Mouse (Mus musculus) heart, embryonic 15.5 days (tissue): ENCODE data around the gene Clca3a1. TPM values are rescaled to one million over a fixed set of nuclear protein-coding genes. Genes with fewer than 3 reads are reported as not detected.

Experiments used
- ATAC-seq: fragments of 200-750 bp; cut with Nextera tagmentation; replicated peaks from 2 replicates; pipeline ENCODE4 v1.8.0; 2017; ENCODE audit warnings: low read depth, moderate TSS enrichment; ENCODE audit not compliant: insufficient number of reproducible peaks, insufficient read depth, low FRiP score
- H3K27ac ChIP-seq: fragments of 300-500 bp; sonication (generic); 2 replicates; pipeline ENCODE4 v1.5.1; 2015; ENCODE audit warnings: mild to moderate bottlenecking, inconsistent platforms
- H3K27me3 ChIP-seq: fragments of 300-500 bp; sonication (generic); 2 replicates; pipeline ENCODE4 v1.6.1; 2015; ENCODE audit warnings: inconsistent platforms
- H3K36me3 ChIP-seq: fragments of 300-500 bp; sonication (generic); 2 replicates; pipeline ENCODE4 v1.6.1; 2015; ENCODE audit warnings: mild to moderate bottlenecking, inconsistent platforms
- H3K4me1 ChIP-seq: fragments of 300-500 bp; sonication (generic); replicated peaks from 2 replicates; pipeline ENCODE4 v1.6.1; 2015; ENCODE audit warnings: inconsistent platforms
- H3K4me2 ChIP-seq: fragments of 300-500 bp; sonication (generic); 2 replicates; pipeline ENCODE4 v1.6.1; 2015; ENCODE audit warnings: inconsistent platforms, mild to moderate bottlenecking, moderate library complexity
- H3K4me3 ChIP-seq: fragments of 300-500 bp; sonication (generic); 2 replicates; pipeline ENCODE4 v1.5.1; 2015; ENCODE audit warnings: mild to moderate bottlenecking, inconsistent platforms
- H3K9ac ChIP-seq: fragments of 300-500 bp; sonication (generic); 2 replicates; pipeline ENCODE4 v1.6.1; 2015; ENCODE audit warnings: mild to moderate bottlenecking, inconsistent platforms
- H3K9me3 ChIP-seq: fragments of 300-500 bp; sonication (generic); replicated peaks from 2 replicates; pipeline ENCODE4 v1.6.1; 2016; ENCODE audit warnings: inconsistent platforms
- WGBS: fragments of 180-500 bp; shearing (Covaris S2); methylation state at CpG from one replicate; pipeline ENCODE4 v1.1.7; 2015; ENCODE audit warnings: mixed read lengths; 5-methylcytosine and 5-hydroxymethylcytosine counted together
- polyA plus RNA-seq: library from polyadenylated mRNA; unstranded; fragments of >200 nt; fragmentation: Nextera tagmentation; extraction: Ambion mirVana; gene quantifications from 2 replicates; pipeline ENCODE4 v1.2.1, GENCODE M21; 2015

The Clca3a1 gene
- polyA plus RNA-seq, 1 experiment from 2014 or later, result 17.3 TPM

DNA sequence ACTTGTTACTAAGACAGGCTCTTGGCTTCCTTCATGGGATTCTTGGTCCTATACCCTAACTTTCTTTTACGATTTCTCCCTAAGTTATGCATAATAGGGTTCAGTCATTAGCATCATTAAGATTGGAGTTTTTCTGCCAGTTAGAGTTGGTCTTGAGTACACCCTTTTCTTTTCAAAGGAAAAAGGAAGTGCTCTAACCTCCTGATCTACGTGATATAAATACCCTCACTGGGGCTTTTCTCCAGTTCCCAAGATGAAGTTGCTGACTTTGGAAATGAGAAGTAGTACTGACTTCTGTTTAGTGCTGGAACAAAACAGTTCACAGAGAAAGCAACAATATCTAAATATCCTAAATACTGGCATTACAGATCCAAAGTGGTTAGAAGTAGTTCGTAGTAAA lies 62.8 kb downstream of the Clca3a1 start:
- WGBS, result 74% methylated on average over 3 of the region's 3 CpGs
- Histone ChIP-seq H3K9ac (no peak overlapping the region), H3K9me3 (no peaks in the 10 kb centered on the region), H3K27me3 (no peaks in the 10 kb centered on the region), H3K36me3 (peaks cover 67% of the 10 kb centered on the region), H3K4me2 (no peak overlapping the region), H3K27ac (no peak overlapping the region), H3K4me3 (no peak overlapping the region), H3K4me1 (no peaks in the 10 kb centered on the region)
- ATAC-seq, result no peak

DNA sequence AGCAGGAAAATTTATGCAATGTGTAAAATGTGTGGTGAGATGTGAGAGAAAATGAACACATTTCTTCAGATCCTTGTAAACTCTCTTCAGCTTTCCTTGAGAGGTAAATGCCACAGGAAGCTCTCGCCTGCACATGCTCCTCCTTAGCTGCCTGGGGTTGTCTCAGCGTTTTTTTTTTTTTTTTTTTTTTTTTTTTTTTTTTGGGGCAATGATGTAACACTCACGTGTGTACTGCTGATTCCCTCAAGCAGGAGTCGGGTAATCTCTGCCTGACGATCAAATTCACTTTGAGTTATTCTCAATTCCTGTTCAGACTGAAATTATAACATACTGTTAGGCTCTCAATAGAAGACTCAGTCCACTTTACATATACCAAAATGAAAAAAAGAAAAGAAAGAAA lies 63.6 kb downstream of the Clca3a1 start:
- Histone ChIP-seq H3K4me2 (no peak overlapping the region), H3K9ac (no peak overlapping the region), H3K9me3 (no peaks in the 10 kb centered on the region), H3K27ac (no peak overlapping the region), H3K27me3 (no peaks in the 10 kb centered on the region), H3K4me1 (no peaks in the 10 kb centered on the region), H3K4me3 (no peak overlapping the region), H3K36me3 (peaks cover 64% of the 10 kb centered on the region)
- 50% methylated on average over 5 of the region's 5 CpGs for WGBS
- ATAC-seq, result no peak

DNA sequence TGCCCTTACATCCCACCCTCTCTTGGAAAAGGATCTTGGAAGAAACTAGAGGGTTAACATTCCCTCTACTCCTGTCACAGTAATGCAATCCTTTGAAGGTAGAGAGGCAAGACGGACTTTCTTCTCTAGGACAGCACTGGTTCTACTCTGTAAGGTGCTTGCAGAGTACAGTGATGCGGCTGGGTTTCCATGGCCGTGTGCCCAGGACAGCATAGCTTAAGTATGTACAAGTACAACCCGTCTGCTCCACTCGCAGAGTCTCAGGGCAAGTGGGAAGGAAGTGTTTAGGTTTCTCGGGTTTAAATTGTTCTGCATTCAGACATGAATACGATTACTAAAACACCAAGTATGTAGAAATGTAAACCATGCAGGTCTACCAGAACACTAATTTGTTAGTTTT lies 65.8 kb downstream of the Clca3a1 start:
- no peaks in the 10 kb centered on the region for H3K27me3 ChIP-seq
- WGBS, result 74% methylated on average over 7 of the region's 7 CpGs
- no peak overlapping the region for H3K27ac ChIP-seq
- no peaks in the 10 kb centered on the region for H3K4me1 ChIP-seq
- no peak overlapping the region for H3K9ac ChIP-seq
- peaks cover 68% of the 10 kb centered on the region for H3K36me3 ChIP-seq
- ATAC-seq, result no peak
- no peak overlapping the region for H3K4me3 ChIP-seq
- H3K4me2 ChIP-seq, result no peak overlapping the region
- no peaks in the 10 kb centered on the region for H3K9me3 ChIP-seq

GRCm38 (mm10) chr3:144694040-144694439 lies 66.7 kb downstream of the Clca3a1 start:
- no peak overlapping the region for H3K27ac ChIP-seq
- H3K4me2 ChIP-seq, result no peak overlapping the region
- no peaks in the 10 kb centered on the region for H3K27me3 ChIP-seq
- peaks cover 77% of the 10 kb centered on the region for H3K36me3 ChIP-seq
- no peak overlapping the region for H3K4me3 ChIP-seq
- ATAC-seq, result no peak
- no peaks in the 10 kb centered on the region for H3K4me1 ChIP-seq
- 85% methylated on average over 10 of the region's 10 CpGs for WGBS
- no peaks in the 10 kb centered on the region for H3K9me3 ChIP-seq
- H3K9ac ChIP-seq, result no peak overlapping the region

- Histone ChIP-seq H3K36me3 (peaks cover 79% of the 10 kb centered on the region), H3K27me3 (no peaks in the 10 kb centered on the region), H3K4me2 (no peak overlapping the region), H3K4me3 (no peak overlapping the region), H3K4me1 (no peaks in the 10 kb centered on the region; the same call in 1 of the 2 replicates), H3K9me3 (no peaks in the 10 kb centered on the region), H3K9ac (no peak overlapping the region), H3K27ac (no peak overlapping the region)
- ATAC-seq, result no peak
- 42% methylated on average over 3 of the region's 3 CpGs for WGBS
These were observed 68.7 kb downstream of the Clca3a1 start for GRCm38 (mm10) chr3:144692052-144692451.

GRCm38 (mm10) chr3:144689236-144689635 lies 71.5 kb downstream of the Clca3a1 start:
- H3K36me3 ChIP-seq, result peaks cover 63% of the 10 kb centered on the region
- 0 out of 2 replicates have a peak, but pooled peaks have one; percentile 52 for ATAC-seq
- H3K4me3 ChIP-seq, result no peak overlapping the region

DNA sequence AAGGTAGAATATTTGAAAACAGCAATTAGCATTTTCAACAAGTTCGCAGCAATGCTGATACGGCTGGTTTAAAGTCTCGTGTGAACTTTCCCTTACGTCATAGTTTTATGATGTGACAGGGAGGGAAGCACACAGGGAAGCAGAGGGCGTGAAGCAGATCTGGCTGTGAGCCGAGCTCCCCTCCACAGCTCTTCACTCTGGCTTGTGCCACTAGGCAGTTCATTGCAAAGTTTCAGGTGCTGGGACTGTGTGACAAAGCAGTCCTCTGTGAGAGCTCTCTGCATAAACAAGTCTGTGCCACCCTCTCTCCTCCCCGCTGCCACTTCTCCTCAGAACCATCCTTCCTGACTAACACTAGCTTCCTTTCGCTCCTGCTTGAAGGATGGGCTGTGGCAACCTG lies 72.5 kb downstream of the Clca3a1 start:
- Histone ChIP-seq H3K4me3 (no peak overlapping the region), H3K27me3 (no peaks in the 10 kb centered on the region), H3K9ac (no peak overlapping the region), H3K9me3 (no peaks in the 10 kb centered on the region), H3K4me1 (no peaks in the 10 kb centered on the region; the same call in 1 of the 2 replicates), H3K36me3 (peaks cover 54% of the 10 kb centered on the region), H3K4me2 (no peak overlapping the region), H3K27ac (no peak overlapping the region)
- 75% methylated on average over 8 of the region's 8 CpGs for WGBS
- 0 out of 2 replicates have a peak, but pooled peaks have one; percentile 31 for ATAC-seq

More at GRCm38 (mm10) chr3:144689236-144689635, 71.5 kb downstream of the Clca3a1 start:
- H3K4me2 ChIP-seq, result no peak overlapping the region
- H3K27me3 ChIP-seq, result no peaks in the 10 kb centered on the region
- no peak overlapping the region for H3K27ac ChIP-seq
- no peaks in the 10 kb centered on the region for H3K9me3 ChIP-seq
- no peak overlapping the region for H3K9ac ChIP-seq
- no peaks in the 10 kb centered on the region; the same call in 1 of the 2 replicates for H3K4me1 ChIP-seq
- WGBS, result 32% methylated on average over 11 of the region's 11 CpGs

DNA sequence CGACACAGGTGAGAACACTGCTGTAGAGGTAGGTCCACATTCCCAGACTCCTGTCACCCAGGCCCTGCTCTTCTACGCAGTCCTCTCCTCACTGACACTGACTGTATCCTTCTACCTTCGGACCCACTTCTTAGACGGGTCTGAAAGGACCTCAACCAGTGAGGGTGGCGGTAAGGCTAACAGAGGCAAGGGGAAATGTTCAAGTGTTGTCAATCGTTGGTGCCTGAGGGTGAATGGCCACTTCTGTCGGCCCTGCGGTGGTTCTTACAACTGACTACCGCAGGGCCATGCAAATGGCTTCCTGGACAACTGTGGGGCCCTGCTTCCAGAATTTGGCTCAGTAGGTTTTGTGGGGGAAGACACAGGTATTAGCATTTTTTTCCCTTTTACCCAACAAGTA lies 73.2 kb downstream of the Clca3a1 start:
- WGBS, result 86% methylated on average over 9 of the region's 9 CpGs
- no peak overlapping the region for H3K27ac ChIP-seq
- peaks cover 50% of the 10 kb centered on the region for H3K36me3 ChIP-seq
- H3K4me1 ChIP-seq, result no peaks in the 10 kb centered on the region; the same call in 1 of the 2 replicates
- H3K9ac ChIP-seq, result no peak overlapping the region
- ATAC-seq, result no peak
- no peak overlapping the region for H3K4me3 ChIP-seq
- no peak overlapping the region for H3K4me2 ChIP-seq
- no peaks in the 10 kb centered on the region for H3K9me3 ChIP-seq
- no peaks in the 10 kb centered on the region for H3K27me3 ChIP-seq

DNA sequence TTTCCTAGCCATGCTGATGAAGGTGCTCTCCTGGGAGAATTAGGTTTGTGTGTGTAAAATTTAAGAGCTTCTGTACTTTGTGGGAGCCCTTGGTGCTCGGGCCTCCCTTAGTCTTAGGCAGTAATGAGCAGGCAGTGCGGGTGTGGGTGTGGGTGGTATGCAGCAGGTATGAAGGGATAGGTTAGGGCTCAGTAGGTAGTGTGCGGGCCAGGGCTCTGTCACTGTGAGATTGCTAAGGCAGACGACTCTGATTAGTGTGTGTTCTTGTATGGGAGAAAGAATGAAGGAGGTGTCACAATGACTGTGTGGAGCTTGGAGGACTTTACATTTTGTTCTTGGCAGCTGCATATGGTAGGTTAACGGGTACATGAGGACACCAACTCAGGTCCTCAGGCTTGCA lies 74.6 kb downstream of the Clca3a1 start:
- Histone ChIP-seq H3K9ac (no peak overlapping the region), H3K4me1 (no peaks in the 10 kb centered on the region; the same call in 1 of the 2 replicates), H3K4me2 (no peak overlapping the region), H3K9me3 (no peaks in the 10 kb centered on the region), H3K36me3 (peaks cover 44% of the 10 kb centered on the region), H3K27me3 (no peaks in the 10 kb centered on the region), H3K27ac (no peak overlapping the region), H3K4me3 (no peak overlapping the region)
- ATAC-seq, result no peak
- 81% methylated on average over 5 of the region's 5 CpGs for WGBS

GRCm38 (mm10) chr3:144683136-144683814 lies 77.5 kb downstream of the Clca3a1 start:
- Histone ChIP-seq H3K4me2 (no peak overlapping the region), H3K4me1 (peaks cover 4% of the 10 kb centered on the region; the same call in 1 of the 2 replicates), H3K9ac (no peak overlapping the region), H3K27me3 (no peaks in the 10 kb centered on the region), H3K4me3 (no peak overlapping the region), H3K36me3 (peaks cover 20% of the 10 kb centered on the region), H3K27ac (no peak overlapping the region), H3K9me3 (no peaks in the 10 kb centered on the region)
- 62% methylated on average over 12 of the region's 12 CpGs for WGBS
- ATAC-seq, result no peak

DNA sequence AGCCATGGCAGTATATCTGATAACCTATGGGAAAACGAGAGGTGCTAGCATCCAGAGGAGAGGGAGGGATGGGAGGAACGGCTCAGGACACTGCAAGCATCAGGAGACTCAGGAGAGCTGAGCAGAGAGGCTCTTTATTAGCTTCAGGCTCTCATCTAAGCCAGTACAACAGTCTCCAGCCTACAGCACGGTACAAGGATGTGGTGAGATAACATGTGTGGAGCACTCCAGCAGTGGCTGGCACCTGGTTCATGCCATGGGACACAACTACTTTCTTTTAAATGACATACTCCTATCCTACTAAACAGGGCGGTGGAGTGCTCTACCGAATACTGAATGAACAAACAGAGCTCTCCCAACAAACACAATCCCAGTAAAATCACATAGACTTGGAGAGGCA lies 79.2 kb downstream of the Clca3a1 start:
- Histone ChIP-seq H3K4me1 (peaks cover 4% of the 10 kb centered on the region; the same call in 1 of the 2 replicates), H3K27ac (no peak overlapping the region), H3K36me3 (peaks cover 11% of the 10 kb centered on the region; the same call in 1 of the 2 replicates), H3K27me3 (no peaks in the 10 kb centered on the region), H3K9ac (no peak overlapping the region), H3K9me3 (no peaks in the 10 kb centered on the region), H3K4me3 (no peak overlapping the region), H3K4me2 (no peak overlapping the region)
- WGBS, result 67% methylated on average over 5 of the region's 5 CpGs
- no peak for ATAC-seq

DNA sequence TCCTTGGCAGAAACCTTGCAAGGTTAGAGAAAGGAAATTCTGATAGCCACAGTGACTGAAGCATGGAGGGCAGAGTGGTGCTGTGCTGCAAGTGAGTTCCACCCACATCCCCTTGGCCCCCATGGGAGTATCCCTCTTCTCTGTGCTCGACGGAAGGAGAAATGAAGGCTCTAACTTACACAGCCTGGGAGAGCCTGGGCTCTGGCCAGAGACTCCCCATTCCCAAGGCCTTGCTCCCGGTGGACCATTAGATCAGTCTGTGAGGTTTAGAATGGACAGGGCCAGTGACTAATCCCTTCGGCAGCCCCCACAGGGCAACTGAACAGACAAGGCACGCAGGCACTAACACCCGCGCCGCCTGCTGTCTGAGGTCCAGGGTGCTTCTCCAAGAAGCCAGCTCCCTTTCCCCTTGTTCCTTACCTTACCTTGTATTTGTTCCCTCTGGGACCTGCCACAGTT lies 81.0 kb downstream of the Clca3a1 start:
- H3K4me3 ChIP-seq, result no peak overlapping the region
- H3K9me3 ChIP-seq, result no peaks in the 10 kb centered on the region
- no peak for ATAC-seq
- H3K9ac ChIP-seq, result no peak overlapping the region
- no peaks in the 10 kb centered on the region for H3K27me3 ChIP-seq
- WGBS, result 75% methylated on average over 8 of the region's 8 CpGs
- H3K27ac ChIP-seq, result no peak overlapping the region
- peaks cover 4% of the 10 kb centered on the region; the same call in 1 of the 2 replicates for H3K4me1 ChIP-seq
- no peak overlapping the region for H3K4me2 ChIP-seq
- H3K36me3 ChIP-seq, result peaks cover 3% of the 10 kb centered on the region; the same call in 1 of the 2 replicates
